Comparison of ENCODE assay signal across 19 mouse cellular contexts in genomic region chr12:103332879-103333278, GRCm38 (mm10). TPM values are rescaled to one million over a fixed set of nuclear protein-coding genes. Genes with fewer than 3 reads are reported as not detected.
DNase-seq lines count a peak whose midpoint lies in the region; ATAC-seq and TF ChIP-seq lines count a peak whose summit lies in the region.
"Had no signal": no experiment of that assay in that cellular context is flagged by ENCODE, and none has a peak within 500 bp of the region (broad histone marks: within the 10 kb centered on the region; RNA-seq: fewer than 3 reads in every experiment).

No protein-coding gene starts in this region.

- TF ChIP-seq POLR2A in CH12.LX (IDR thresholded peaks at IDR 0.05; ENCODE audit: low read depth, low read length) = no peak

- H3K4me1 ChIP-seq in CH12.LX (ENCODE audit: control insufficient read depth in 1 of 2, insufficient read depth in 2 of 2) = peaks cover 10 to 51% of the 10 kb centered on the region in 2 experiments
- no peaks in the 10 kb centered on the region for H3K4me1 ChIP-seq in midbrain, embryonic 16.5 days (ENCODE audit: control insufficient read depth, insufficient read depth, low read length)
- 0 out of 2 replicates have a peak, but pooled peaks cover 4% of the 10 kb centered on the region for H3K4me1 ChIP-seq in forebrain, embryonic 15.5 days
- H3K4me1 ChIP-seq in intestine, embryonic 15.5 days (replicated peaks) = 0 out of 2 replicates have a peak, but pooled peaks cover 4% of the 10 kb centered on the region
- H3K4me1 ChIP-seq: embryonic facial prominence, embryonic 15.5 days; hindbrain, embryonic 15.5 days had no signal

- H3K79me2 ChIP-seq in CH12.LX (replicated peaks; ENCODE audit: control insufficient read depth, extremely low read depth, insufficient read depth, poor library complexity, severe bottlenecking) = no peaks in the 10 kb centered on the region

- in situ Hi-C loops in CH12.LX (cut with MboI; ENCODE audit: low pct_ligation_motif_present, low pct_unique_long_range_greater_than_20kb, low sequenced_read_pairs) = no loop called here

- no peak overlapping the region for H3K9ac ChIP-seq in CH12.LX (ENCODE audit: insufficient read depth, low read depth)
- H3K9ac ChIP-seq in midbrain, embryonic 16.5 days (ENCODE audit: low read depth, low read length) = no peak overlapping the region
- no peak overlapping the region for H3K9ac ChIP-seq in forebrain, embryonic 15.5 days (replicated peaks)
- H3K9ac ChIP-seq in intestine, embryonic 15.5 days = no peak overlapping the region
- H3K9ac ChIP-seq: embryonic facial prominence, embryonic 15.5 days; heart, embryonic 15.5 days; hindbrain, embryonic 15.5 days; lung, embryonic 14.5 days had no signal

- H3K9me3 ChIP-seq in CH12.LX (replicated peaks; ENCODE audit: low read length) = no peaks in the 10 kb centered on the region
- H3K9me3 ChIP-seq in midbrain, embryonic 16.5 days (replicated peaks; ENCODE audit: control insufficient read depth, low read length, poor library complexity, severe bottlenecking) = no peaks in the 10 kb centered on the region
- no peaks in the 10 kb centered on the region for H3K9me3 ChIP-seq in forebrain, embryonic 15.5 days
- no peaks in the 10 kb centered on the region for H3K9me3 ChIP-seq in intestine, embryonic 15.5 days
- H3K9me3 ChIP-seq: embryonic facial prominence, embryonic 15.5 days; heart, embryonic 15.5 days; hindbrain, embryonic 15.5 days; megakaryocyte, embryonic 14.5 days had no signal

- DNase-seq in spleen, postnatal 36 days (ENCODE audit: low spot score in 2 of 2) = peak; percentile 61 to 71
- DNase-seq in spleen, postnatal 4 days (ENCODE audit: low spot score in 2 of 2) = no peak
- DNase-seq in CH12.LX (ENCODE audit: extremely low read depth) = peak; percentile 46
- peak; percentile 68 for DNase-seq in induced T-regulatory cell, adult 2 months (ENCODE audit: low read depth)
- peak; percentile 73 for DNase-seq in splenic B cell, adult 2 months (ENCODE audit: low read depth, low spot score)
- DNase-seq: adrenal gland, adult 2 months; cerebellum, adult 18-20 months; heart, adult 11 months; kidney, adult 9 months; kidney, postnatal 4 days; liver; lung, embryonic 14.5 days had no signal

- TF ChIP-seq CTCF in CH12.LX (conservative IDR thresholded peaks at IDR 0.05 in 1 of 2, IDR thresholded peaks at IDR 0.05 in 1 of 2; ENCODE audit: low read depth in 2 of 2, low read length in 2 of 2) = no peak

- peaks cover 0 to 9% of the 10 kb centered on the region in 2 experiments for H3K36me3 ChIP-seq in CH12.LX (replicated peaks in 1 of 2; ENCODE audit: control insufficient read depth in 1 of 2, insufficient read depth in 1 of 2, low read length in 1 of 2)
- no peaks in the 10 kb centered on the region for H3K36me3 ChIP-seq in splenic B cell, adult 2 months (ENCODE audit: control insufficient read depth, insufficient read depth, low read length, poor library complexity, severe bottlenecking)
- no peaks in the 10 kb centered on the region for H3K36me3 ChIP-seq in midbrain, embryonic 16.5 days (ENCODE audit: control insufficient read depth, insufficient read depth, low read length)
- H3K36me3 ChIP-seq in forebrain, embryonic 15.5 days = no peaks in the 10 kb centered on the region
- H3K36me3 ChIP-seq in intestine, embryonic 15.5 days = no peaks in the 10 kb centered on the region
- H3K36me3 ChIP-seq: embryonic facial prominence, embryonic 15.5 days; hindbrain, embryonic 15.5 days had no signal

- WGBS in midbrain, embryonic 16.5 days = 83% methylated on average over 2 of the region's 2 CpGs
- WGBS in forebrain, embryonic 15.5 days = 86% methylated on average over 2 of the region's 2 CpGs
- 69% methylated on average over 2 of the region's 2 CpGs for WGBS in intestine, embryonic 15.5 days

- H3K27me3 ChIP-seq in CH12.LX (replicated peaks) = no peaks in the 10 kb centered on the region
- H3K27me3 ChIP-seq in splenic B cell, adult 2 months (ENCODE audit: control insufficient read depth, insufficient read depth, low read length, poor library complexity, severe bottlenecking) = no peaks in the 10 kb centered on the region
- no peaks in the 10 kb centered on the region for H3K27me3 ChIP-seq in midbrain, embryonic 16.5 days (ENCODE audit: control insufficient read depth, insufficient read depth, low read depth, low read length)
- H3K27me3 ChIP-seq in forebrain, embryonic 15.5 days = no peaks in the 10 kb centered on the region
- H3K27me3 ChIP-seq in intestine, embryonic 15.5 days (replicated peaks) = no peaks in the 10 kb centered on the region
- H3K27me3 ChIP-seq: embryonic facial prominence, embryonic 15.5 days; heart, embryonic 15.5 days had no signal

- H3K27ac ChIP-seq in CH12.LX (ENCODE audit: insufficient read depth, low read depth) = no peak overlapping the region
- H3K27ac ChIP-seq in midbrain, embryonic 16.5 days (ENCODE audit: low read length) = no peak overlapping the region
- H3K27ac ChIP-seq in forebrain, embryonic 15.5 days (replicated peaks) = no peak overlapping the region
- no peak overlapping the region for H3K27ac ChIP-seq in intestine, embryonic 15.5 days
- H3K27ac ChIP-seq: embryonic facial prominence, embryonic 15.5 days; heart, embryonic 15.5 days; hindbrain, embryonic 15.5 days had no signal

- no peak for TF ChIP-seq EP300 in CH12.LX (IDR thresholded peaks at IDR 0.05; ENCODE audit: low read length)

- no peak for TF ChIP-seq RAD21 in CH12.LX (IDR thresholded peaks at IDR 0.05; ENCODE audit: low read depth, low read length)

- H3K4me3 ChIP-seq in CH12.LX (replicated peaks in 1 of 3; ENCODE audit: low read depth in 2 of 3, low read length in 2 of 3, poor library complexity in 1 of 3) = no peak overlapping the region
- no peak overlapping the region for H3K4me3 ChIP-seq in midbrain, embryonic 16.5 days (ENCODE audit: low read depth, low read length)
- H3K4me3 ChIP-seq in forebrain, embryonic 15.5 days = no peak overlapping the region
- H3K4me3 ChIP-seq in intestine, embryonic 15.5 days (replicated peaks) = no peak overlapping the region
- H3K4me3 ChIP-seq: embryonic facial prominence, embryonic 15.5 days; heart, embryonic 15.5 days; hindbrain, embryonic 15.5 days; megakaryocyte, embryonic 14.5 days had no signal

- no peak overlapping the region for H3K4me2 ChIP-seq in CH12.LX (ENCODE audit: insufficient read depth, low read depth, poor library complexity, severe bottlenecking)
- H3K4me2 ChIP-seq in midbrain, embryonic 16.5 days (ENCODE audit: low read length) = no peak overlapping the region
- H3K4me2 ChIP-seq in forebrain, embryonic 15.5 days (replicated peaks) = no peak overlapping the region
- no peak overlapping the region for H3K4me2 ChIP-seq in intestine, embryonic 15.5 days (replicated peaks)
- H3K4me2 ChIP-seq: embryonic facial prominence, embryonic 15.5 days; heart, embryonic 15.5 days; hindbrain, embryonic 15.5 days; lung, embryonic 14.5 days had no signal

- no peak for ATAC-seq in midbrain, embryonic 16.5 days
- no peak for ATAC-seq in forebrain, embryonic 15.5 days (replicated peaks)
- no peak for ATAC-seq in intestine, embryonic 15.5 days

- dilution Hi-C loops in CH12.LX (cut with MboI; ENCODE audit: extremely low pct_ligation_motif_present, extremely low pct_unique_long_range_greater_than_20kb, low sequenced_read_pairs) = no loop called here

TF ChIP-seq in CH12.LX, 34 proteins besides CTCF, POLR2A, EP300 and RAD21 (continues in another document):
- TF ChIP-seq BHLHE40 (IDR thresholded peaks at IDR 0.05; ENCODE audit: low read depth, low read length) (no peak), ELF1 (IDR thresholded peaks at IDR 0.05; ENCODE audit: low read depth, low read length) (no peak), NELFE (IDR thresholded peaks at IDR 0.05; ENCODE audit: low read depth, low read length) (no peak), ZNF384 (IDR thresholded peaks at IDR 0.05; ENCODE audit: low read depth, low read length) (no peak), NRF1 (IDR thresholded peaks at IDR 0.05; ENCODE audit: low read depth, low read length) (no peak), SMC3 (IDR thresholded peaks at IDR 0.05; ENCODE audit: low read depth, low read length) (no peak), JUN (IDR thresholded peaks at IDR 0.05; ENCODE audit: insufficient read depth, low read depth, low read length) (no peak), TCF12 (IDR thresholded peaks at IDR 0.05; ENCODE audit: low read depth, low read length) (no peak), JUND (conservative IDR thresholded peaks at IDR 0.05; ENCODE audit: low read depth, low read length) (no peak), MAFK (IDR thresholded peaks at IDR 0.05; ENCODE audit: insufficient replicate concordance, low read length) (no peak), SIN3A (IDR thresholded peaks at IDR 0.05; ENCODE audit: low read length) (no peak), RCOR1 (conservative IDR thresholded peaks at IDR 0.05; ENCODE audit: low read depth, low read length) (no peak), ETS1 (conservative IDR thresholded peaks at IDR 0.05; ENCODE audit: low read depth, low read length) (no peak), HCFC1 (IDR thresholded peaks at IDR 0.05; ENCODE audit: low read depth, low read length) (no peak), ZC3H11A (IDR thresholded peaks at IDR 0.05; ENCODE audit: low read depth, low read length) (no peak)

RNA-seq across cellular contexts. Expression of gene Fam181a, which starts 22.1 kb away (rescaled TPM):
- total RNA-seq in CH12.LX (2012; rRNA removed) (not detected in 2 replicates), CH12.LX (2014; rRNA removed) (not detected in 2 replicates)
- not detected in 2 replicates for polyA plus RNA-seq in CH12.LX (2012; ENCODE audit: insufficient read length, low read depth)
- 5.3 and 7.7 TPM in 2 replicates for polyA plus RNA-seq in midbrain, embryonic 16.5 days (2015; fragmentation: Nextera tagmentation; extraction: Ambion mirVana)
- polyA plus RNA-seq in forebrain, embryonic 15.5 days (2015; fragmentation: Nextera tagmentation; extraction: Ambion mirVana) = 4.0 TPM in 2 replicates
- 0.13 TPM in 1 of 2 replicates, not detected in the other for polyA plus RNA-seq in intestine, embryonic 15.5 days (2015; fragmentation: Nextera tagmentation; extraction: Ambion mirVana)
- total RNA-seq: adrenal gland, adult 2 months had no signal
- polyA plus RNA-seq: embryonic facial prominence, embryonic 15.5 days; heart, embryonic 15.5 days had no signal

RNA-seq across cellular contexts. Expression of gene Asb2, which starts 22.9 kb away (rescaled TPM):
- total RNA-seq in CH12.LX (2012; rRNA removed) (4.1 and 5.5 TPM in 2 replicates), CH12.LX (2014; rRNA removed) (5.3 and 6.2 TPM in 2 replicates)
- 2.7 and 3.0 TPM in 2 replicates for polyA plus RNA-seq in CH12.LX (2012; ENCODE audit: insufficient read length, low read depth)
- polyA plus RNA-seq in midbrain, embryonic 16.5 days (2015; fragmentation: Nextera tagmentation; extraction: Ambion mirVana) = 0.80 and 0.82 TPM in 2 replicates
- 0.55 and 0.74 TPM in 2 replicates for polyA plus RNA-seq in forebrain, embryonic 15.5 days (2015; fragmentation: Nextera tagmentation; extraction: Ambion mirVana)
- polyA plus RNA-seq in intestine, embryonic 15.5 days (2015; fragmentation: Nextera tagmentation; extraction: Ambion mirVana) = 16.5 and 17.9 TPM in 2 replicates

RNA-seq across cellular contexts. Expression of gene Otub2, which starts 55.6 kb away (rescaled TPM):
- total RNA-seq in CH12.LX (2012; rRNA removed) (5.4 and 11.5 TPM in 2 replicates), CH12.LX (2014; rRNA removed) (6.8 and 7.6 TPM in 2 replicates)
- polyA plus RNA-seq in CH12.LX (2012; ENCODE audit: insufficient read length, low read depth) = 3.0 and 3.1 TPM in 2 replicates
- polyA plus RNA-seq in midbrain, embryonic 16.5 days (2015; fragmentation: Nextera tagmentation; extraction: Ambion mirVana) = 23.5 and 24.4 TPM in 2 replicates
- polyA plus RNA-seq in forebrain, embryonic 15.5 days (2015; fragmentation: Nextera tagmentation; extraction: Ambion mirVana) = 19.2 and 21.9 TPM in 2 replicates
- 5.6 and 6.6 TPM in 2 replicates for polyA plus RNA-seq in intestine, embryonic 15.5 days (2015; fragmentation: Nextera tagmentation; extraction: Ambion mirVana)

Comparison
In these comparisons a context has a peak if more than half of its experiments do, and no peak if none do; other contexts are left out.
1. DNase-seq: peak in spleen, postnatal 36 days (2 of 2), CH12.LX (single experiment), induced T-regulatory cell, adult 2 months (single experiment) and splenic B cell, adult 2 months (single experiment); none in spleen, postnatal 4 days (0 of 2).